Mouse (Mus musculus) thymus, adult 2 months (tissue): ENCODE results near the gene Stxbp3. TPM values are rescaled to one million over a fixed set of nuclear protein-coding genes. Genes with fewer than 3 reads are reported as not detected.
"Not testable (repeated sequence)": the region's sequence is repeated elsewhere in the genome, so short reads cannot be mapped to it uniquely, and the experiment has no call there.

Experiments used
- DNase-seq: peaks from one replicate; pipeline ENCODE4 v3.0.0; 2021
- H3K27ac ChIP-seq: fragments of 200-500 bp; 2 replicates; pipeline ENCODE4 v1.5.1; 2012; ENCODE audit warnings: low read length, control low read depth; ENCODE audit not compliant: control insufficient read depth, insufficient read depth
- H3K27me3 ChIP-seq: fragments of 200-500 bp; 2 replicates; pipeline ENCODE4 v1.6.1; 2012; ENCODE audit warnings: mild to moderate bottlenecking, low read length, moderate library complexity, mixed read lengths; ENCODE audit not compliant: control insufficient read depth, insufficient read depth
- H3K36me3 ChIP-seq: fragments of 200-500 bp; 2 replicates; pipeline ENCODE4 v1.6.1; 2012; ENCODE audit warnings: mild to moderate bottlenecking, low read length, moderate library complexity; ENCODE audit not compliant: control insufficient read depth, insufficient read depth
- H3K4me1 ChIP-seq: fragments of 200-500 bp; replicated peaks from 2 replicates; pipeline ENCODE4 v1.6.1; 2012; ENCODE audit warnings: low read length; ENCODE audit not compliant: control insufficient read depth, insufficient read depth
- H3K4me3 ChIP-seq: fragments of 200-500 bp; 2 replicates; pipeline ENCODE4 v1.5.1; 2012; ENCODE audit warnings: mild to moderate bottlenecking, low read length, control low read depth, moderate library complexity; ENCODE audit not compliant: control insufficient read depth, insufficient read depth
- CTCF ChIP-seq: fragments of 200-500 bp; IDR thresholded peaks from 2 replicates; pipeline ENCODE4 v1.5.1; 2012; ENCODE audit warnings: mild to moderate bottlenecking, control low read depth, low read length, moderate library complexity, borderline replicate concordance; ENCODE audit not compliant: control insufficient read depth, poor library complexity, insufficient read depth; ENCODE audit errors: extremely low read depth
- POLR2A ChIP-seq: fragments of 200-500 bp; IDR thresholded peaks from 2 replicates; pipeline ENCODE4 v1.6.1; 2012; ENCODE audit warnings: mild to moderate bottlenecking, low read length, control low read depth, moderate library complexity; ENCODE audit not compliant: control insufficient read depth, poor library complexity, insufficient read depth; ENCODE audit errors: extremely low read depth
- WGBS: fragments of 180-500 bp; shearing (Covaris S2); methylation state at CpG from one replicate; pipeline ENCODE4 v1.1.7; 2018; 5-methylcytosine and 5-hydroxymethylcytosine counted together
- polyA plus RNA-seq: library from polyadenylated mRNA; depleted of rRNA; stranded (reverse); fragments of >200 nt; gene quantifications from 2 replicates; pipeline ENCODE4 v1.2.3, GENCODE M21; 2012

Stxbp3 gene
- polyA plus RNA-seq, 1 experiment: 13.2 TPM

GRCm38 (mm10) chr3:108840716-108841054 lies 359 bp upstream of the Stxbp3 start:
- no peak for TF ChIP-seq POLR2A
- no peak for TF ChIP-seq CTCF
- 0 out of 2 replicates have a peak, but pooled peaks cover 2% of the 10 kb centered on the region for H3K4me1 ChIP-seq
- no peak overlapping the region for H3K27ac ChIP-seq
- H3K27me3 ChIP-seq: no peaks in the 10 kb centered on the region
- H3K4me3 ChIP-seq: no peak overlapping the region
- no peaks in the 10 kb centered on the region for H3K36me3 ChIP-seq
- WGBS: 60% methylated on average over 4 of the region's 4 CpGs
- DNase-seq: no peak

GRCm38 (mm10) chr3:108839647-108839999 lies 703 bp downstream of the Stxbp3 start:
- no peaks in the 10 kb centered on the region for H3K36me3 ChIP-seq
- TF ChIP-seq CTCF (no peak), POLR2A (no peak)
- H3K4me1 ChIP-seq: 0 out of 2 replicates have a peak, but pooled peaks cover 2% of the 10 kb centered on the region
- no peaks in the 10 kb centered on the region for H3K27me3 ChIP-seq
- WGBS: 1% methylated on average over 8 of the region's 8 CpGs
- no peak for DNase-seq
- H3K27ac ChIP-seq: peak overlapping the region; percentile 39
- H3K4me3 ChIP-seq: peak overlapping the region; percentile 67

GRCm38 (mm10) chr3:108838980-108839379 lies 1.3 kb downstream of the Stxbp3 start:
- DNase-seq: no peak
- WGBS: 91% methylated on average over 7 of the region's 7 CpGs
- H3K27ac ChIP-seq: no peak overlapping the region
- H3K4me3 ChIP-seq: no peak overlapping the region
- no peaks in the 10 kb centered on the region for H3K27me3 ChIP-seq
- H3K4me1 ChIP-seq: 0 out of 2 replicates have a peak, but pooled peaks cover 2% of the 10 kb centered on the region
- TF ChIP-seq POLR2A (no peak), CTCF (no peak)
- no peaks in the 10 kb centered on the region for H3K36me3 ChIP-seq

- 95% methylated on average over 6 of the region's 6 CpGs for WGBS
- no peaks in the 10 kb centered on the region for H3K36me3 ChIP-seq
- no peak for TF ChIP-seq CTCF
- TF ChIP-seq POLR2A: no peak
Observed at GRCm38 (mm10) chr3:108836931-108837330, 3.4 kb downstream of the Stxbp3 start.

GRCm38 (mm10) chr3:108833717-108834116 lies 6.6 kb downstream of the Stxbp3 start:
- H3K27me3 ChIP-seq, DNase-seq, H3K4me1 ChIP-seq, H3K4me3 ChIP-seq, H3K36me3 ChIP-seq, H3K27ac ChIP-seq: not testable (repeated sequence)
- 96% methylated on average over 1 of the region's 1 CpGs for WGBS

More at GRCm38 (mm10) chr3:108836931-108837330, 3.4 kb downstream of the Stxbp3 start:
- Histone ChIP-seq H3K4me1 (0 out of 2 replicates have a peak, but pooled peaks cover 2% of the 10 kb centered on the region), H3K27ac (no peak overlapping the region), H3K4me3 (no peak overlapping the region), H3K27me3 (no peaks in the 10 kb centered on the region)
- DNase-seq: no peak

- H3K36me3 ChIP-seq: peaks cover 8% of the 10 kb centered on the region
- 92% methylated on average over 6 of the region's 6 CpGs for WGBS
- H3K27ac ChIP-seq: no peak overlapping the region
Observed at GRCm38 (mm10) chr3:108831750-108832149, 8.6 kb downstream of the Stxbp3 start.

GRCm38 (mm10) chr3:108830493-108830892 lies 9.8 kb downstream of the Stxbp3 start:
- Histone ChIP-seq H3K27ac (no peak overlapping the region), H3K27me3 (no peaks in the 10 kb centered on the region), H3K4me1 (peaks cover 10% of the 10 kb centered on the region), H3K36me3 (peaks cover 17% of the 10 kb centered on the region), H3K4me3 (no peak overlapping the region)
- TF ChIP-seq POLR2A (no peak), CTCF (no peak)
- 73% methylated on average over 11 of the region's 11 CpGs for WGBS
- DNase-seq: peak; percentile 37

More at GRCm38 (mm10) chr3:108831750-108832149, 8.6 kb downstream of the Stxbp3 start:
- Histone ChIP-seq H3K4me1 (peaks cover 10% of the 10 kb centered on the region), H3K4me3 (no peak overlapping the region), H3K27me3 (no peaks in the 10 kb centered on the region)
- no peak for DNase-seq
- TF ChIP-seq CTCF (no peak), POLR2A (no peak)
